Mouse (Mus musculus): ENCODE measurements around the gene Ptprh. TPM values are rescaled to one million over a fixed set of nuclear protein-coding genes. Genes with fewer than 3 reads are reported as not detected.
"Not testable (repeated sequence)": the region's sequence is repeated elsewhere in the genome, so short reads cannot be mapped to it uniquely, and the experiment has no call there.

Gene Ptprh
- polyA plus RNA-seq, 1 experiment from 2014 or later = not detected

DNA sequence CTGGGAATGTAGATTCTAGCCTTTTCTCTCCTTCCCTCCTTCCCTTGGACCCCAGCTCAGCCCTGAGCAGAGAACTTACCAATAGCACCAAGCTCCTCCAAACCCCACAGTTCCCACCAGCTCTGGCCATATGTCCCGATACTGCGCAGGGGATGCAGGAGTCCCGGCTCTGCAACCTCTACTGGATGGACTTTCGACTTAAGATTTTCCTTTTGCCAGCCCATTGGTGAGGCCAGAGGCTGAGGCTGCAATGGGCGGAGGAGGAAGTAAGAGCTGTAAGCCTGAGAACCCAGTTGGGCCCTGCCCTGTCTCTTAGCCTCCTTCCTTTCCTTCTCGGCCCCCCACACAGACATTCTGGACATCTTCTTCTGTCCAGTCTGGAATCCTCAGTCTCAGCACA, 872 bp downstream of the Ptprh start:
- Histone ChIP-seq H3K4me1 (ENCODE audit: control insufficient read depth in 2 of 2, insufficient read depth in 2 of 2, low read length in 2 of 2) (no peaks in the 10 kb centered on the region), H3K36me3 (ENCODE audit: control insufficient read depth, insufficient read depth, low read length) (no peaks in the 10 kb centered on the region), H3K4me3 (ENCODE audit: control insufficient read depth in 1 of 2, insufficient read depth in 1 of 2, low read depth in 1 of 2, low read length in 2 of 2) (no peak overlapping the region), H3K27ac (replicated peaks in 1 of 2; ENCODE audit: control insufficient read depth in 1 of 2, insufficient read depth in 1 of 2, low read depth in 2 of 2, low read length in 2 of 2) (no peak overlapping the region), H3K9me3 (ENCODE audit: control insufficient read depth, low read length) (no peaks in the 10 kb centered on the region), H3K4me2 (ENCODE audit: low read length) (no peak overlapping the region), H3K27me3 (ENCODE audit: control insufficient read depth, insufficient read depth, low read length) (no peaks in the 10 kb centered on the region), H3K9ac (ENCODE audit: low read length) (no peak overlapping the region)
- no peak for ATAC-seq (ENCODE audit: insufficient number of reproducible peaks, insufficient read depth, low FRiP score, low read depth)
- 79% methylated on average over 6 of the region's 6 CpGs for WGBS

DNA sequence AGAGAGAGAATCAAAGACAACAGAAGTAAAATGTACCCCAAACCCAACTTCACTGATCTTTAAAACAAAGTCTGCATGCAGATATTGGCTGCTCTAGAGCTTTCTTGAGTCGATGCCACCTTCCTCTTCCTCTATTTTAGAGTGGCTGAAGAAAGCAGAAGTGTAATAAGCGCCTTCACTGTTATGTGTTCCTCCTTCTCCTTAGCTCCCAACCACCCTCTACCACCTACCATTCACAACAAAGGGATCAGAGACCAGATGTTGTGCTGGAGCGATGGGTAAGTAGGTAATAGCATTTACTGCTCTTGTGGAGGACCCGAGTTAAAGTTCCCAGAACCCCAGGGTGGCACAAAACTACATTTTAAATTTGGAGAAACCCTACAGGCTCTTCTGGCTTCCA, 6.8 kb downstream of the Ptprh start:
- H3K4me2 ChIP-seq (ENCODE audit: low read length); H3K9ac ChIP-seq (ENCODE audit: low read length); H3K4me1 ChIP-seq (ENCODE audit: control insufficient read depth in 2 of 2, insufficient read depth in 2 of 2, low read length in 2 of 2); H3K27ac ChIP-seq (replicated peaks in 1 of 2; ENCODE audit: control insufficient read depth in 1 of 2, insufficient read depth in 1 of 2, low read depth in 2 of 2, low read length in 2 of 2); H3K36me3 ChIP-seq (ENCODE audit: control insufficient read depth, insufficient read depth, low read length); H3K27me3 ChIP-seq (ENCODE audit: control insufficient read depth, insufficient read depth, low read length); H3K4me3 ChIP-seq (ENCODE audit: control insufficient read depth in 1 of 2, insufficient read depth in 1 of 2, low read depth in 1 of 2, low read length in 2 of 2); ATAC-seq (ENCODE audit: insufficient number of reproducible peaks, insufficient read depth, low FRiP score, low read depth); H3K9me3 ChIP-seq (ENCODE audit: control insufficient read depth, low read length): not testable (repeated sequence)
- WGBS = 66% methylated on average over 4 of the region's 4 CpGs

DNA sequence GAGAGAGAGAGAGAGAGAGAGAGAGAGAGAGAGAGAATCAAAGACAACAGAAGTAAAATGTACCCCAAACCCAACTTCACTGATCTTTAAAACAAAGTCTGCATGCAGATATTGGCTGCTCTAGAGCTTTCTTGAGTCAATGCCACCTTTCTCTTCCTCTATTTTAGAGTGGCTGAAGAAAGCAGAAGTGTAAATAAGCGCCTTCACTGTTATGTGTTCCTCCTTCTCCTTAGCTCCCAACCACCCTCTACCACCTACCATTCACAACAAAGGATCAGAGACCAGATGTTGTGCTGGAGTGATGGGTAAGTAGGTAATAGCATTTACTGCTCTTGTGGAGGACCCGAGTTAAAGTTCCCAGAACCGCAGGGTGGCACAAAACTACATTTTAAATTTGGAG, 22.4 kb downstream of the Ptprh start:
- WGBS = 70% methylated on average over 3 of the region's 3 CpGs
- not testable (repeated sequence) for H3K27ac ChIP-seq (replicated peaks in 1 of 2; ENCODE audit: control insufficient read depth in 1 of 2, insufficient read depth in 1 of 2, low read depth in 2 of 2, low read length in 2 of 2)

DNA sequence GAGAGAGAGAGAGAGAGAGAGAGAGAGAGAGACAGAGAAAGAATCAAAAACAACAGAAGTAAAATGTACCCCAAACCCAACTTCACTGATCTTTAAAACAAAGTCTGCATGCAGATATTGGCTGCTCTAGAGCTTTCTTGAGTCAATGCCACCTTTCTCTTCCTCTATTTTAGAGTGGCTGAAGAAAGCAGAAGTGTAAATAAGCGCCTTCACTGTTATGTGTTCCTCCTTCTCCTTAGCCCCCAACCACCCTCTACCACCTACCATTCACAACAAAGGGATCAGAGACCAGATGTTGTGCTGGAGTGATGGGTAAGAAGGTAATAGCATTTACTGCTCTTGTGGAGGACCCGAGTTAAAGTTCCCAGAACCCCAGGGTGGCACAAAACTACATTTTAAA, 31.5 kb downstream of the Ptprh start:
- not testable (repeated sequence) for H3K4me3 ChIP-seq (ENCODE audit: control insufficient read depth in 1 of 2, insufficient read depth in 1 of 2, low read depth in 1 of 2, low read length in 2 of 2); H3K4me2 ChIP-seq (ENCODE audit: low read length); H3K36me3 ChIP-seq (ENCODE audit: control insufficient read depth, insufficient read depth, low read length); H3K27me3 ChIP-seq (ENCODE audit: control insufficient read depth, insufficient read depth, low read length); ATAC-seq (ENCODE audit: insufficient number of reproducible peaks, insufficient read depth, low FRiP score, low read depth); H3K27ac ChIP-seq (replicated peaks in 1 of 2; ENCODE audit: control insufficient read depth in 1 of 2, insufficient read depth in 1 of 2, low read depth in 2 of 2, low read length in 2 of 2); H3K4me1 ChIP-seq (ENCODE audit: control insufficient read depth in 2 of 2, insufficient read depth in 2 of 2, low read length in 2 of 2); H3K9ac ChIP-seq (ENCODE audit: low read length); H3K9me3 ChIP-seq (ENCODE audit: control insufficient read depth, low read length)
- WGBS = 48% methylated on average over 2 of the region's 2 CpGs

More for the DNA sequence above, 22.4 kb downstream of the Ptprh start:
- not testable (repeated sequence) for H3K36me3 ChIP-seq (ENCODE audit: control insufficient read depth, insufficient read depth, low read length); H3K4me2 ChIP-seq (ENCODE audit: low read length); H3K27me3 ChIP-seq (ENCODE audit: control insufficient read depth, insufficient read depth, low read length); ATAC-seq (ENCODE audit: insufficient number of reproducible peaks, insufficient read depth, low FRiP score, low read depth); H3K4me1 ChIP-seq (ENCODE audit: control insufficient read depth in 2 of 2, insufficient read depth in 2 of 2, low read length in 2 of 2); H3K9me3 ChIP-seq (ENCODE audit: control insufficient read depth, low read length); H3K4me3 ChIP-seq (ENCODE audit: control insufficient read depth in 1 of 2, insufficient read depth in 1 of 2, low read depth in 1 of 2, low read length in 2 of 2); H3K9ac ChIP-seq (ENCODE audit: low read length)

DNA sequence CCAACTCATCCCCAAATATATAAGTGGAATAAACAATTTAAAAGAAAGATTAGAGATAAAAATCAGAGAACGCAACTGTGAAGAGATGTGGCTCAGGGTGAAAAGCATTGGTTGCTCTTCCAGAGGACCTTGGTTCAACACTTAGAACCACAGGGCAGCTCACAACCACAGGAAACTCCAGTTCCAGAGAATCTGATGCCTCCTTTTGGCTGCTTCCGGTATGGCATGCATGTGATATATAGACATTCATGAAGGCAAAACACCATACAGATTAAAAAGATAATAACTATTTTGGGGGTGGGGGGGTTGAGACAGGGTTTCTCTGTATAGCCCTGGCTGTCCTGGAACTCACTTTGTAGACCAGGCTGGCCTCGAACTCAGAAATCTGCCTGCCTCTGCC, 41.2 kb downstream of the Ptprh start:
- no peak overlapping the region for H3K27ac ChIP-seq (replicated peaks in 1 of 2; ENCODE audit: control insufficient read depth in 1 of 2, insufficient read depth in 1 of 2, low read depth in 2 of 2, low read length in 2 of 2)
- ATAC-seq (ENCODE audit: insufficient number of reproducible peaks, insufficient read depth, low FRiP score, low read depth) = no peak
- H3K4me1 ChIP-seq (ENCODE audit: control insufficient read depth in 2 of 2, insufficient read depth in 2 of 2, low read length in 2 of 2) = no peaks in the 10 kb centered on the region
- no peak overlapping the region for H3K4me3 ChIP-seq (ENCODE audit: control insufficient read depth in 1 of 2, insufficient read depth in 1 of 2, low read depth in 1 of 2, low read length in 2 of 2)
- H3K9me3 ChIP-seq (ENCODE audit: control insufficient read depth, low read length) = no peaks in the 10 kb centered on the region
- no peak overlapping the region for H3K4me2 ChIP-seq (ENCODE audit: low read length)
- H3K36me3 ChIP-seq (ENCODE audit: control insufficient read depth, insufficient read depth, low read length) = no peaks in the 10 kb centered on the region
- 86% methylated on average over 3 of the region's 3 CpGs for WGBS
- no peaks in the 10 kb centered on the region for H3K27me3 ChIP-seq (ENCODE audit: control insufficient read depth, insufficient read depth, low read length)
- H3K9ac ChIP-seq (ENCODE audit: low read length) = no peak overlapping the region

DNA sequence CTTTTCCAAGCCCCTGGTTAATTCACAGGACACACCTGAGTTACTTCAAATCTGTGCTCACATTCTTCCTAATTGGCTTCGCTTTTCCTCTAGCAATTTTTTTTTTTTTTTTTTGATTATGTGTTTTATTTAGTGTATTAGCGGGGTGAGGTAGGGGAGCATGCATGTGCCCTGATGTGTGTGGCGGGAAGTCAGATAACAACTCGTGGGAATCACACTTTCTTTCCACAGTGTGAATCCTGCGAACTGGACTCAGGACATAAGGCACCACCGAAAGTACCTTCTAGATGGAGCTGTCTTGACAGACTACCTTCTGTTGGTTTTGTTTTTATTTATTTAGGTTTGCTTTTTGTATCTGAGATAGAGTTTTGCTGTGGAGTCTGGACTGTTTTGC, 46.7 kb downstream of the Ptprh start:
- no peak for ATAC-seq (ENCODE audit: insufficient number of reproducible peaks, insufficient read depth, low FRiP score, low read depth)
- H3K27ac ChIP-seq (replicated peaks in 1 of 2; ENCODE audit: control insufficient read depth in 1 of 2, insufficient read depth in 1 of 2, low read depth in 2 of 2, low read length in 2 of 2) = no peak overlapping the region

DNA sequence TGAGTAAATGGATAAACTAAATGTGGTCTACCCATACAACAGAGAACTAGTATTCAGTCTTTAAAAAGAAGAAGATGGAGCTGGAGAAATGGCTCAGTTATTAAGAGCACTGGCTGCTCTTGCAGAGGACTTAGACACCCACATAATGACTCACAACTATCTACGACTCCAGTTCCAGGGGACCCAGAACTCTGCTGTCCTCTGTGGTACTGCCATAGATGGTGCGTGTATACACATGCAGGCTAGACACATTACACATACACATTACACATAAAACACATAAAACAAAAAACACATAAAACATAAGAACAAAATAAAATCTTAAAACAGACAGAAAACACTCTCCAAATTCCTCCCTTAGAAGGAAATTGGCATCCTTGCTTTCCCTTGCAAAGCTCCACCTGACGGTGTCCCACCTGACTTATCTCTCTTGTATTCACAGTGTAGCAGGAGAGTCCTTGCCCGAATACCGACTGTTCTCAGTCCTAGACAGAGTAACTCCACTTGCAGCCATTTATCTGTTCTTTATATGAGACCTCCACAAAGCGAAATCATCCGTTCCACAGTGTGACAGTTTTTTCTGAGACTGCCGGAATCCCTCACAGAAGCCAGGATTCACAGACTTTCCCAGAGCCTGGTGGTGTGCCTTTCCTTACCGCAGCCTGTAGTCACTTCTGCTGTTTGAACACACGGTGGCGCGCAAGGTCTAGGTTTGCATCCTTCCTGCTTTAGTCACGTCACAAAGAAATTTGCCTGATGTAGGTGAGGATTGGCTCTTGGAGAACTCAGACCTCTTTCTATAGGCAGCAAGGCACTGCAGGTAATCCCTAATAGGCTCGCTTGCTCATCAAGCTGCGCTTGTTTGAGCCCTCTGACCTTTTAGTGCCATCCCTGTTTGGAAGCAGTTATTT, 47.3 kb downstream of the Ptprh start:
- no peaks in the 10 kb centered on the region for H3K4me1 ChIP-seq (ENCODE audit: control insufficient read depth in 2 of 2, insufficient read depth in 2 of 2, low read length in 2 of 2)
- H3K27ac ChIP-seq (replicated peaks in 1 of 2; ENCODE audit: control insufficient read depth in 1 of 2, insufficient read depth in 1 of 2, low read depth in 2 of 2, low read length in 2 of 2) = no peak overlapping the region
- H3K4me3 ChIP-seq (ENCODE audit: control insufficient read depth in 1 of 2, insufficient read depth in 1 of 2, low read depth in 1 of 2, low read length in 2 of 2) = no peak overlapping the region
- no peak overlapping the region for H3K4me2 ChIP-seq (ENCODE audit: low read length)
- no peaks in the 10 kb centered on the region for H3K9me3 ChIP-seq (ENCODE audit: control insufficient read depth, low read length)
- H3K27me3 ChIP-seq (ENCODE audit: control insufficient read depth, insufficient read depth, low read length) = no peaks in the 10 kb centered on the region
- ATAC-seq (ENCODE audit: insufficient number of reproducible peaks, insufficient read depth, low FRiP score, low read depth) = peak; percentile 59
- no peak overlapping the region for H3K9ac ChIP-seq (ENCODE audit: low read length)
- 22% methylated on average over 15 of the region's 15 CpGs for WGBS
- H3K36me3 ChIP-seq (ENCODE audit: control insufficient read depth, insufficient read depth, low read length) = no peaks in the 10 kb centered on the region

More for the DNA sequence above, 46.7 kb downstream of the Ptprh start:
- Histone ChIP-seq H3K9me3 (ENCODE audit: control insufficient read depth, low read length) (no peaks in the 10 kb centered on the region), H3K36me3 (ENCODE audit: control insufficient read depth, insufficient read depth, low read length) (no peaks in the 10 kb centered on the region), H3K9ac (ENCODE audit: low read length) (no peak overlapping the region), H3K4me3 (ENCODE audit: control insufficient read depth in 1 of 2, insufficient read depth in 1 of 2, low read depth in 1 of 2, low read length in 2 of 2) (no peak overlapping the region), H3K4me2 (ENCODE audit: low read length) (no peak overlapping the region), H3K4me1 (ENCODE audit: control insufficient read depth in 2 of 2, insufficient read depth in 2 of 2, low read length in 2 of 2) (no peaks in the 10 kb centered on the region), H3K27me3 (ENCODE audit: control insufficient read depth, insufficient read depth, low read length) (no peaks in the 10 kb centered on the region)
- WGBS = 54% methylated on average over 6 of the region's 6 CpGs

Data from heart, embryonic 14.5 days (tissue).